Mouse (Mus musculus): ENCODE results near the gene Ifna11. TPM values are rescaled to one million over a fixed set of nuclear protein-coding genes. Genes with fewer than 3 reads are reported as not detected.
"Not testable (repeated sequence)": the region's sequence is repeated elsewhere in the genome, so short reads cannot be mapped to it uniquely, and the experiment has no call there.

Gene Ifna11
- polyA plus RNA-seq (2014; fragmentation: Nextera tagmentation; extraction: Ambion mirVana), result not detected in 2 replicates

DNA sequence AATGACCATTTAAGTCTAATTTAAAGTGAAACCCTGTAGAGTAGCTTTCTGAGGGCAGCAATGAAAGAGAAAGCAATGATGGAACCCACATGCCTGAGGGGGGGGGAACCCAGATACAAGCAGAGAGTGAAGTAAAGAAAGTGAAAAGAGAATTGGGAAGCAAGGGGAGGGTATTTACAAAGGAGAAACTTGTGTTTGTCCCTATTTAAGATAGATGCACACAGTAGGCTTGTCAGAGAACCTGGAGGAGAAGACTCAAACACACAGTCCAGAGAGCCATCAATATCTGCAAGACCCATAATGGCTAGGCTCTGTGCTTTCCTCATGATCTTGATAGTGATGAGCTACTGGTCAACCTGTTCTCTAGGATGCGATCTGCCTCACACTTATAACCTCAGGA lies at the start of gene Ifna11:
Ifna11 (plus strand) TSS at position 301 of the 400 bp plus-strand sequence.
- 100% methylated on average over 1 of the region's 1 CpGs for WGBS
- Histone ChIP-seq H3K4me3 (ENCODE audit: low read depth, low read length) (no peak within 1 kb of the TSS), H3K27me3 (ENCODE audit: control insufficient read depth, insufficient read depth, low read length) (no peaks in the 10 kb centered on the region), H3K4me1 (ENCODE audit: control insufficient read depth, insufficient read depth, low read length) (no peaks in the 10 kb centered on the region), H3K27ac (ENCODE audit: low read depth, low read length) (no peak within 1 kb of the TSS), H3K9me3 (ENCODE audit: control insufficient read depth, low read length) (no peaks in the 10 kb centered on the region), H3K36me3 (ENCODE audit: control insufficient read depth, insufficient read depth, low read length) (no peaks in the 10 kb centered on the region), H3K4me2 (ENCODE audit: low read depth, low read length) (no peak within 1 kb of the TSS), H3K9ac (replicated peaks; ENCODE audit: low read depth, low read length) (no peak within 1 kb of the TSS)
- no peak for ATAC-seq (ENCODE audit: low read depth)

DNA sequence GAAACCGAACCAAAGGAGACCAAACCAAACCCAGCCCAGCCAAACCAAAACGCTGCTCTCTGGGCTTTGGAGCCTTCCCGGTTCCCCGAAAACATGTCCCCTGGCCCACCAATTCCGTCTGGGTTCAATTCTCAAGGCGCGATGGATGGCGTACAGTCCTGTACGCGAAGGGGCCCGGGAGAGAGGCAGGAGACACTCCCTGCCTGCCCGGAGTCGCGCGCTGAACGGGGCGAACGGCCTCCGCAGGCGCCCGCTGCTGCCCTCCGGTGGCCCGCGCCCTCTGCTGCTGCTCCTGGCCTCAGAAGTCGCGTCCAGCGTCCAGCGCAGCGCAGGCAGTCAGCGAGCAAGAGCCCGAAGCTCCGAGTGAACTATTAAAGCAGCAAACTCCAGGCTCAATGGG lies 46.2 kb upstream of the Ifna11 start, which contains the start of gene Gm13290:
Gm13290 (plus strand) TSS at position 301 of the 400 bp plus-strand sequence.
- H3K36me3 ChIP-seq (ENCODE audit: control insufficient read depth, insufficient read depth, low read length); ATAC-seq (ENCODE audit: low read depth); H3K27me3 ChIP-seq (ENCODE audit: control insufficient read depth, insufficient read depth, low read length); H3K4me1 ChIP-seq (ENCODE audit: control insufficient read depth, insufficient read depth, low read length); H3K4me3 ChIP-seq (ENCODE audit: low read depth, low read length); H3K27ac ChIP-seq (ENCODE audit: low read depth, low read length); H3K4me2 ChIP-seq (ENCODE audit: low read depth, low read length); H3K9ac ChIP-seq (replicated peaks; ENCODE audit: low read depth, low read length); H3K9me3 ChIP-seq (ENCODE audit: control insufficient read depth, low read length): not testable (repeated sequence)
- WGBS, result no CpG with 5 or more reads among the region's 32 CpGs

DNA sequence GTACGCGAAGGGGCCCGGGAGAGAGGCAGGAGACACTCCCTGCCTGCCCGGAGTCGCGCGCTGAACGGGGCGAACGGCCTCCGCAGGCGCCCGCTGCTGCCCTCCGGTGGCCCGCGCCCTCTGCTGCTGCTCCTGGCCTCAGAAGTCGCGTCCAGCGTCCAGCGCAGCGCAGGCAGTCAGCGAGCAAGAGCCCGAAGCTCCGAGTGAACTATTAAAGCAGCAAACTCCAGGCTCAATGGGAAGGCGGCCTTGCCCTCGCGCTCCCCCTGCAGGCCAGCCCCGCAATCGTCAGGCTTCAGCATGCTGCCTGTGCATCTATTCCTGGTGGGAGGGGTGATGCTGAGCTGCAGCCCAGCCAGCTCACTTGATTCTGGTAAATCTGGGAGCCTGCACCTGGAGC lies 43.1 kb upstream of the Ifna11 start, which contains the start of gene Gm13289:
Gm13289 (plus strand) TSS at position 301 of the 400 bp plus-strand sequence.
- not testable (repeated sequence) for H3K4me1 ChIP-seq (ENCODE audit: control insufficient read depth, insufficient read depth, low read length); H3K36me3 ChIP-seq (ENCODE audit: control insufficient read depth, insufficient read depth, low read length); H3K9ac ChIP-seq (replicated peaks; ENCODE audit: low read depth, low read length); H3K4me2 ChIP-seq (ENCODE audit: low read depth, low read length); H3K9me3 ChIP-seq (ENCODE audit: control insufficient read depth, low read length); H3K27me3 ChIP-seq (ENCODE audit: control insufficient read depth, insufficient read depth, low read length); H3K27ac ChIP-seq (ENCODE audit: low read depth, low read length); ATAC-seq (ENCODE audit: low read depth); H3K4me3 ChIP-seq (ENCODE audit: low read depth, low read length)
- WGBS, result no CpG with 5 or more reads among the region's 29 CpGs

DNA sequence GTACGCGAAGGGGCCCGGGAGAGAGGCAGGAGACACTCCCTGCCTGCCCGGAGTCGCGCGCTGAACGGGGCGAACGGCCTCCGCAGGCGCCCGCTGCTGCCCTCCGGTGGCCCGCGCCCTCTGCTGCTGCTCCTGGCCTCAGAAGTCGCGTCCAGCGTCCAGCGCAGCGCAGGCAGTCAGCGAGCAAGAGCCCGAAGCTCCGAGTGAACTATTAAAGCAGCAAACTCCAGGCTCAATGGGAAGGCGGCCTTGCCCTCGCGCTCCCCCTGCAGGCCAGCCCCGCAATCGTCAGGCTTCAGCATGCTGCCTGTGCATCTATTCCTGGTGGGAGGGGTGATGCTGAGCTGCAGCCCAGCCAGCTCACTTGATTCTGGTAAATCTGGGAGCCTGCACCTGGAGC lies 40.2 kb upstream of the Ifna11 start, which contains the start of gene Gm13272:
Gm13272 (plus strand) TSS at position 301 of the 400 bp plus-strand sequence.
- H3K4me3 ChIP-seq (ENCODE audit: low read depth, low read length); H3K9me3 ChIP-seq (ENCODE audit: control insufficient read depth, low read length); H3K9ac ChIP-seq (replicated peaks; ENCODE audit: low read depth, low read length); H3K4me2 ChIP-seq (ENCODE audit: low read depth, low read length); H3K27me3 ChIP-seq (ENCODE audit: control insufficient read depth, insufficient read depth, low read length); H3K4me1 ChIP-seq (ENCODE audit: control insufficient read depth, insufficient read depth, low read length); H3K36me3 ChIP-seq (ENCODE audit: control insufficient read depth, insufficient read depth, low read length); H3K27ac ChIP-seq (ENCODE audit: low read depth, low read length); ATAC-seq (ENCODE audit: low read depth): not testable (repeated sequence)
- WGBS, result no CpG with 5 or more reads among the region's 29 CpGs

DNA sequence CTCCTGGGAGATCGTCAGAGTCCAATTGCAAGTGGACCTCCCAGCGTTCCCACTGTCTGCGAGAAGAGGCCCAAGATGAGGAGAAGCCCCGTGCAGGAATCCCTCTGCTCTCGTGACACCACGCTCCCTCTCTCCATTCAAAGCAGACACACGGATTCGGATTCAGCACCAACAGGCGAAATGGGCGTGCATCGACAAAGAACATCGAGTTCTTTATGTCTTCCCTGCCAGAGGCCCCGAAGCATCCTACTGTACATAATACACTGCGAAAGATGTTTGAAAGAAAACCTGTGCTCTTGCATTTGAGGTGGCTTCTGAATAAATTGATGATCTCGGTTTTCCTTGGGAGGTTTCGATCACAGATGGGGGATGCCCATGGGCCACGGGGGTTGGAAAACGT lies 39.4 kb upstream of the Ifna11 start:
- not testable (repeated sequence) for ATAC-seq (ENCODE audit: low read depth); H3K4me1 ChIP-seq (ENCODE audit: control insufficient read depth, insufficient read depth, low read length); H3K4me3 ChIP-seq (ENCODE audit: low read depth, low read length); H3K27ac ChIP-seq (ENCODE audit: low read depth, low read length); H3K36me3 ChIP-seq (ENCODE audit: control insufficient read depth, insufficient read depth, low read length); H3K9ac ChIP-seq (replicated peaks; ENCODE audit: low read depth, low read length); H3K4me2 ChIP-seq (ENCODE audit: low read depth, low read length); H3K9me3 ChIP-seq (ENCODE audit: control insufficient read depth, low read length); H3K27me3 ChIP-seq (ENCODE audit: control insufficient read depth, insufficient read depth, low read length)
- WGBS, result 48% methylated on average over 15 of the region's 18 CpGs

DNA sequence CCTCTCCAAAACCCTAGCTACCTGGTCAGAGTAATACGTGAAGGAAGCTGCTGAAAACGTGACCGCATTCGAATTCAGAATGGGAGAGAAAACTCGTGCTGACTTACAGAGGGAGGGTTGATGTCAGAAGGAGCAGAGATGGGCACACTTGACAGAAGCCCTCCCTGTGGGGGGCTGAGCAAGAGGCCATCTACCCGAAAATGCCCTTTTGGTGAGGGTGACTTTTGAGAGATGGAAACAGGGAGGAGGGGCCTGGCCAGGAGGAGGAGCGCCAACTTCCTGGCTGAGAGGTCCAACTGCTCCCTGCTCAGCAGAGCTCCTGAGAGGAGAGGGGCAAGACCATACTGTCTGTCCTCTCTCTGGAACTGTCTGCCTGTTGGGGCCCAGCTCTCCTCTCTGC lies 37.9 kb upstream of the Ifna11 start, which contains the start of gene Ifnz:
Ifnz (plus strand) TSS at position 301 of the 400 bp plus-strand sequence.
- H3K4me3 ChIP-seq (ENCODE audit: low read depth, low read length); H3K9me3 ChIP-seq (ENCODE audit: control insufficient read depth, low read length); H3K4me1 ChIP-seq (ENCODE audit: control insufficient read depth, insufficient read depth, low read length); H3K27ac ChIP-seq (ENCODE audit: low read depth, low read length); H3K9ac ChIP-seq (replicated peaks; ENCODE audit: low read depth, low read length); H3K4me2 ChIP-seq (ENCODE audit: low read depth, low read length); ATAC-seq (ENCODE audit: low read depth); H3K27me3 ChIP-seq (ENCODE audit: control insufficient read depth, insufficient read depth, low read length); H3K36me3 ChIP-seq (ENCODE audit: control insufficient read depth, insufficient read depth, low read length): not testable (repeated sequence)
- WGBS, result 9% methylated on average over 1 of the region's 7 CpGs

DNA sequence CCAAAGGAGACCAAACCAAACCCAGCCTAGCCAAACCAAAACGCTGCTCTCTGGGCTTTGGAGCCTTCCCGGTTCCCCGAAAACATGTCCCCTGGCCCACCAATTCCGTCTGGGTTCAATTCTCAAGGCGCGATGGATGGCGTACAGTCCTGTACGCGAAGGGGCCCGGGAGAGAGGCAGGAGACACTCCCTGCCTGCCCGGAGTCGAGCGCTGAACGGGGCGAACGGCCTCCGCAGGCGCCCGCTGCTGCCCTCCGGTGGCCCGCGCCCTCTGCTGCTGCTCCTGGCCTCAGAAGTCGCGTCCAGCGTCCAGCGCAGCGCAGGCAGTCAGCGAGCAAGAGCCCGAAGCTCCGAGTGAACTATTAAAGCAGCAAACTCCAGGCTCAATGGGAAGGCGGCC lies 37.4 kb upstream of the Ifna11 start:
- WGBS, result 0% methylated on average over 4 of the region's 31 CpGs
- not testable (repeated sequence) for H3K4me3 ChIP-seq (ENCODE audit: low read depth, low read length); H3K9me3 ChIP-seq (ENCODE audit: control insufficient read depth, low read length); ATAC-seq (ENCODE audit: low read depth); H3K36me3 ChIP-seq (ENCODE audit: control insufficient read depth, insufficient read depth, low read length); H3K27me3 ChIP-seq (ENCODE audit: control insufficient read depth, insufficient read depth, low read length); H3K9ac ChIP-seq (replicated peaks; ENCODE audit: low read depth, low read length); H3K4me1 ChIP-seq (ENCODE audit: control insufficient read depth, insufficient read depth, low read length); H3K27ac ChIP-seq (ENCODE audit: low read depth, low read length); H3K4me2 ChIP-seq (ENCODE audit: low read depth, low read length)

DNA sequence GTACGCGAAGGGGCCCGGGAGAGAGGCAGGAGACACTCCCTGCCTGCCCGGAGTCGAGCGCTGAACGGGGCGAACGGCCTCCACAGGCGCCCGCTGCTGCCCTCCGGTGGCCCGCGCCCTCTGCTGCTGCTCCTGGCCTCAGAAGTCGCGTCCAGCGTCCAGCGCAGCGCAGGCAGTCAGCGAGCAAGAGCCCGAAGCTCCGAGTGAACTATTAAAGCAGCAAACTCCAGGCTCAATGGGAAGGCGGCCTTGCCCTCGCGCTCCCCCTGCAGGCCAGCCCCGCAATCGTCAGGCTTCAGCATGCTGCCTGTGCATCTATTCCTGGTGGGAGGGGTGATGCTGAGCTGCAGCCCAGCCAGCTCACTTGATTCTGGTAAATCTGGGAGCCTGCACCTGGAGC lies 34.4 kb upstream of the Ifna11 start, which contains the start of gene Gm13276:
Gm13276 (plus strand) TSS at position 301 of the 400 bp plus-strand sequence.
- WGBS, result no CpG with 5 or more reads among the region's 27 CpGs
- H3K9me3 ChIP-seq (ENCODE audit: control insufficient read depth, low read length); H3K4me2 ChIP-seq (ENCODE audit: low read depth, low read length); H3K9ac ChIP-seq (replicated peaks; ENCODE audit: low read depth, low read length); H3K27me3 ChIP-seq (ENCODE audit: control insufficient read depth, insufficient read depth, low read length); ATAC-seq (ENCODE audit: low read depth); H3K4me1 ChIP-seq (ENCODE audit: control insufficient read depth, insufficient read depth, low read length); H3K36me3 ChIP-seq (ENCODE audit: control insufficient read depth, insufficient read depth, low read length); H3K27ac ChIP-seq (ENCODE audit: low read depth, low read length); H3K4me3 ChIP-seq (ENCODE audit: low read depth, low read length): not testable (repeated sequence)

DNA sequence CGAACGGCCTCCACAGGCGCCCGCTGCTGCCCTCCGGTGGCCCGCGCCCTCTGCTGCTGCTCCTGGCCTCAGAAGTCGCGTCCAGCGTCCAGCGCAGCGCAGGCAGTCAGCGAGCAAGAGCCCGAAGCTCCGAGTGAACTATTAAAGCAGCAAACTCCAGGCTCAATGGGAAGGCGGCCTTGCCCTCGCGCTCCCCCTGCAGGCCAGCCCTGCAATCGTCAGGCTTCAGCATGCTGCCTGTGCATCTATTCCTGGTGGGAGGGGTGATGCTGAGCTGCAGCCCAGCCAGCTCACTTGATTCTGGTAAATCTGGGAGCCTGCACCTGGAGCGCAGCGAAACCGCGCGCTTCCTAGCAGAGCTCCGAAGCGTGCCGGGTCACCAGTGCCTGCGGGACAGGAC lies 31.4 kb upstream of the Ifna11 start, which contains the start of gene Gm13277:
Gm13277 (plus strand) TSS at position 231 of the 400 bp plus-strand sequence.
- not testable (repeated sequence) for H3K4me2 ChIP-seq (ENCODE audit: low read depth, low read length); H3K4me3 ChIP-seq (ENCODE audit: low read depth, low read length); H3K4me1 ChIP-seq (ENCODE audit: control insufficient read depth, insufficient read depth, low read length); H3K9ac ChIP-seq (replicated peaks; ENCODE audit: low read depth, low read length); H3K36me3 ChIP-seq (ENCODE audit: control insufficient read depth, insufficient read depth, low read length); H3K27ac ChIP-seq (ENCODE audit: low read depth, low read length); H3K27me3 ChIP-seq (ENCODE audit: control insufficient read depth, insufficient read depth, low read length); H3K9me3 ChIP-seq (ENCODE audit: control insufficient read depth, low read length); ATAC-seq (ENCODE audit: low read depth)
- WGBS, result 0% methylated on average over 1 of the region's 28 CpGs
